Mouse (Mus musculus) liver, adult 2 months (tissue): ENCODE data around the gene Hoxc4. TPM values are rescaled to one million over a fixed set of nuclear protein-coding genes. Genes with fewer than 3 reads are reported as not detected.

Experiments used
- DNase-seq: peaks from one replicate; pipeline ENCODE4 v3.0.0-alpha.2; 2011; ENCODE audit warnings: low read depth, low spot score; ENCODE audit errors: extremely low read depth
- H3K27ac ChIP-seq: fragments of 200-500 bp; replicated peaks from 2 replicates; pipeline ENCODE4 v1.5.1; 2012; ENCODE audit warnings: low read depth, mild to moderate bottlenecking, control low read depth, inconsistent platforms, low read length; ENCODE audit not compliant: insufficient read depth
- H3K27me3 ChIP-seq: fragments of 200-500 bp; 2 replicates; pipeline ENCODE4 v1.6.1; 2012; ENCODE audit warnings: mild to moderate bottlenecking, moderate library complexity, low read length, inconsistent platforms; ENCODE audit not compliant: control insufficient read depth, insufficient read depth
- H3K36me3 ChIP-seq: fragments of 200-500 bp; 2 replicates; pipeline ENCODE4 v1.6.1; 2012; ENCODE audit warnings: low read length, inconsistent platforms; ENCODE audit not compliant: control insufficient read depth, insufficient read depth
- H3K4me1 ChIP-seq: fragments of 200-500 bp; 2 replicates; pipeline ENCODE4 v1.6.1; 2011; ENCODE audit warnings: low read length; ENCODE audit not compliant: control insufficient read depth, insufficient read depth
- H3K4me3 ChIP-seq: fragments of 200-500 bp; 2 replicates; pipeline ENCODE4 v1.5.1; 2011; ENCODE audit warnings: low read depth, mild to moderate bottlenecking, control low read depth, low read length, moderate library complexity; ENCODE audit not compliant: insufficient read depth
- H3K79me2 ChIP-seq: fragments of 200-500 bp; 2 replicates; pipeline ENCODE4 v1.6.1; 2012; ENCODE audit warnings: inconsistent platforms, mild to moderate bottlenecking, low read length, moderate library complexity; ENCODE audit not compliant: control insufficient read depth, insufficient read depth
- H3K9ac ChIP-seq: fragments of 200-500 bp; 2 replicates; pipeline ENCODE4 v1.6.1; 2012; ENCODE audit warnings: low read depth, mild to moderate bottlenecking, control low read depth, inconsistent platforms, low read length
- CTCF ChIP-seq: fragments of 200-500 bp; IDR thresholded peaks from 2 replicates; pipeline ENCODE4 v1.5.1; 2011; ENCODE audit warnings: low read depth, low read length, control low read depth
- POLR2A ChIP-seq: fragments of 200-500 bp; IDR thresholded peaks from 2 replicates; pipeline ENCODE4 v1.6.1; 2011; ENCODE audit warnings: low read length, control low read depth; ENCODE audit not compliant: insufficient read depth; ENCODE audit errors: extremely low read depth
- WGBS: fragments of 180-500 bp; shearing (Covaris S2); methylation state at CpG from one replicate; pipeline ENCODE4 v1.1.7; 2018; 5-methylcytosine and 5-hydroxymethylcytosine counted together
- polyA plus RNA-seq: library from polyadenylated mRNA; depleted of rRNA; stranded (reverse); fragments of >200 nt; gene quantifications from 2 replicates; pipeline ENCODE4 v1.2.3, GENCODE M21; 2012
- total RNA-seq: library from RNA; depleted of rRNA; stranded (reverse); fragments of >200 nt; gene quantifications from 2 replicates; pipeline ENCODE4 v1.2.3, GENCODE M21; 2014

The Hoxc4 gene
- total and polyA plus RNA-seq, 2 experiments: not detected

DNA sequence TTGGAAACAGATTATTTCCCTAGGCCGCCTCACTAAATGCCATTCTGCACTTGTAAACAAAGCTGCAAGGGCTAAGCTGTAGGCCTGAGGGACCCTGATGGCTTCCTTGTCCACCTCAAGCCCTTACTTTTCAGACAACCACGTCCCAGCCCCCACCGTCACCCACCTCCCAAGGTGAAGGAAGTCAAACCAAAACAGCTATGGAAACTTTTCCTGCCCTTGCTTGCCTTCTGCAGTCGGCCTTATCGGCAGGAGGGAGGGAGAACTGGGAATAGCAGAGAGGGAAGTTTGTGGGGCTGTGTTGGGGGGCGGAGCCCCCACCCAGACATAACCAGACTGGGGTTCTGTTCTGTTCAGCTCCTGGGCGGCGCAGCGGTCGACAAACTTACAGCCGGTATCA is 26.5 kb upstream of the Hoxc4 start:
- no peak overlapping the region for H3K9ac ChIP-seq
- WGBS: 6% methylated on average over 11 of the region's 11 CpGs
- no peak for DNase-seq
- TF ChIP-seq CTCF: no peak
- TF ChIP-seq POLR2A: no peak
- no peak overlapping the region for H3K4me3 ChIP-seq
- H3K27ac ChIP-seq: no peak overlapping the region
- H3K27me3 ChIP-seq: peaks cover 25% of the 10 kb centered on the region
- no peaks in the 10 kb centered on the region for H3K79me2 ChIP-seq
- no peaks in the 10 kb centered on the region for H3K36me3 ChIP-seq
- no peaks in the 10 kb centered on the region for H3K4me1 ChIP-seq

DNA sequence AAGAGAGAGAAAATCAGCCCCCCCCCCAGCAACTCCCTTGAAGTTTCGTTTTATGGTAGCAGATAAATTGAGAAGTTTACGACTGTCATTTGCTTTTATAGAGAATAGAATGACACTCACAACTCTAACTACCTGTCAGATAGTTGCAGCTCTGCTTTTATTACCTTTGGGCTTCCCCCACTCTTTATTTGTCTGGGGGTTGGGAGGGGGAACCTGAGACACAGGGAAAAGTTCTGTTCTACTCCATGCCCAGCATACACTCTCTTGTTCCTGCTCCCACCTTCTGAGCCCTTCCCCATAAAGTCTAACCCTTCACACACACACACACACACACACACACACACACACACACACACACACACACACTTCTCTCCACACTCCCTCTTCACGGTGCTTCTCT is 25.9 kb upstream of the Hoxc4 start:
- Histone ChIP-seq H3K36me3 (no peaks in the 10 kb centered on the region), H3K4me3 (no peak overlapping the region), H3K27ac (no peak overlapping the region), H3K27me3 (peaks cover 30% of the 10 kb centered on the region), H3K79me2 (no peaks in the 10 kb centered on the region), H3K9ac (no peak overlapping the region), H3K4me1 (no peaks in the 10 kb centered on the region)
- 4% methylated on average over 3 of the region's 3 CpGs for WGBS
- DNase-seq: no peak
- no peak for TF ChIP-seq POLR2A
- TF ChIP-seq CTCF: no peak

DNA sequence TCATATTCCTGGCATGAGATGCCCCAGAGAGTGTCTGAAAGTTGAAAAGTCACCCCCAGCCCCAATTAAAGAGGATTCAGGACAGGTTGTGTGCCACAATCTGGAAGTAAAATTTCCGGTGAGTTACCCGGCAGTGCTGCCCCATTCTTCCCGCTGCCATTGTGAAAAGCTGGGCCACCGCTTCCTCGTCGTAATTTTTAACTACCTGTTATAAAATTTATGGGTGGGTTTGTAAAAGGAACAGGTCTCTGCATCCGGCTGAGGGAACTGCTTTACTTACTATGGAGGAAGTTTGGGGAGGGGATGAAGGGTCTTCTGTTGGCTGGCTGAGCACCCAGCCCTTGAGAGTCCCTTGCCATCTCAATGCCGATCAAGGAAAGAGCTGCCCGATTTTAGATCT is 22.2 kb upstream of the Hoxc4 start:
- no peaks in the 10 kb centered on the region for H3K36me3 ChIP-seq
- H3K27ac ChIP-seq: no peak overlapping the region
- H3K27me3 ChIP-seq: peaks cover 35% of the 10 kb centered on the region
- 6% methylated on average over 9 of the region's 9 CpGs for WGBS
- no peak for DNase-seq
- H3K9ac ChIP-seq: no peak overlapping the region
- H3K4me1 ChIP-seq: no peaks in the 10 kb centered on the region
- H3K79me2 ChIP-seq: no peaks in the 10 kb centered on the region
- H3K4me3 ChIP-seq: no peak overlapping the region
- no peak for TF ChIP-seq CTCF
- no peak for TF ChIP-seq POLR2A

DNA sequence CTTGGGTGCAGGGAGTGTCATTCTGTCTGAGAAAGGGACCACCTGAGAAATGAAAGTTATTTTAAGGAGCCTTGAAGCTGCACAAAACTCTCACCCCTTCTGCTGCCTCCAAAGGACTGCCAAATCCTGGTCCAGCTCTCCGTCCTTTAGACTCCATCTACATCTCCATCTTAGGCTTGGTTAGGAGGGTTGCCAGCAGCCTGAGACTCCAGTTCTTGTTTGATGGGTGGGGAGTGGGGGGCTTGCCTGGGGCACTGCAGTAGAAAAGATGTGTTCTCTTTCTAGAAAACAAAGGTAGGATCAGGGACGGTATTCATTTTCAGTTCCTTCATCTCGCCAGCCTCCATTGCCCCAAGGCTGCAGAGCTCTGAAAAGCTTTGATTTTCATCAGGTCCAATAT is 21.3 kb upstream of the Hoxc4 start:
- no peak overlapping the region for H3K4me3 ChIP-seq
- no peaks in the 10 kb centered on the region for H3K4me1 ChIP-seq
- no peaks in the 10 kb centered on the region for H3K36me3 ChIP-seq
- H3K9ac ChIP-seq: no peak overlapping the region
- H3K27ac ChIP-seq: no peak overlapping the region
- H3K27me3 ChIP-seq: peaks cover 29% of the 10 kb centered on the region
- no peak for DNase-seq
- no peak for TF ChIP-seq POLR2A
- TF ChIP-seq CTCF: no peak
- H3K79me2 ChIP-seq: no peaks in the 10 kb centered on the region
- 11% methylated on average over 3 of the region's 3 CpGs for WGBS

DNA sequence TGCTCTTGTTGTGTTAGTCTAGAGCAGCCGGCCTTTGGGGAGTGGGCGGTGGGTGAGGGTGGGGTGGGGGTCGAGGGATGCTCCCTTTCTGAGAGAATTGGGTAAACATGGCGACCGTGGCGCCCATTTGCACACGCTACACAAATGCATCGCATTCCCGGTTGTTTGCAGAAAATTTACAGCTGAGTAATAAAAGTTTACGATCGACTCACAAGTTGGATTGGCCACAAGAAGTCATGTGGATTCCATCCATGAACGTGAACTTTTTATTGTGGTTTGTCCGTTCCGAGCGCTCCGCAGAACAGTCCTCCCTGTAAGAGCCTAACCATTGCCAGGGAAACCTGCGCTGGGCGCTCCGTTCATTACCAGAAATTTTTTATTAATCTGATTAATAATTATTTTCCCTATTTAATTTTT is 20.8 kb upstream of the Hoxc4 start, which contains the start of gene Hoxc6:
Gene Hoxc6, plus strand, starts transcription at position 319 of the 417 bp plus-strand sequence.
- no peak within 1 kb of the TSS for H3K9ac ChIP-seq
- H3K4me3 ChIP-seq: peak within 1 kb of the TSS; percentile 17; the same call in 1 of the 2 replicates
- TF ChIP-seq CTCF (no peak), POLR2A (no peak)
- no peak within 1 kb of the TSS for H3K27ac ChIP-seq
- WGBS: 7% methylated on average over 19 of the region's 19 CpGs
- no peaks in the 10 kb centered on the region for H3K79me2 ChIP-seq
- H3K4me1 ChIP-seq: no peaks in the 10 kb centered on the region
- H3K27me3 ChIP-seq: peaks cover 27% of the 10 kb centered on the region
- no peaks in the 10 kb centered on the region for H3K36me3 ChIP-seq
- DNase-seq: no peak

DNA sequence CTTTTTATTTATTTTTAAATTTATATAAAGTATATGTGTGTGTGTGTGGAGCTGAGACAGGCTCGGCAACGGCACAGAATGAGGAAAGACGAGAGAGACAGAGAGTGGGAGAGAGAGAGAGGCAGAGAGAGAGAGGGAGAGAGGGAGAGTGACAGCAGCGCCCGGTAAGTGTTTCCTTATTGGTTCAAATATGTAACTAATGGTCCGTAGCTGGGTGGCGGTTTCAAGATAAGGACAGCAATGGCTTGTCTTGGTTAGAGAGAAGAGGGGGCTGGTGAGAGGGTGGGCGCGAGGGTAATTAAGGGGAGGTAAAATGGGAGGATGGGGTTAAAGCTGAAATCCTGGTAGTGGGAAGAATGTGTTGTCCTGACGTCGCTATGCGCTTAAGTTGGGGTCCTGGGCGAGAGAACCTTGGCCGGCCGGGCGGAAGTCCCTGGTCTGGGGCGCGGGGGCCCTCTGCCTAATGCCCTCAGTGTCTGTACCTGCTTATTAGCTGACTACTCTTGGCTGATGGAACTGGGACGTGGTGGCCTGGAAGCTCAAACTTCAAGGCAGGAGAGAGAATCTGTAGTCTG is 20.0 kb upstream of the Hoxc4 start:
- 3% methylated on average over 19 of the region's 19 CpGs for WGBS
- Histone ChIP-seq H3K36me3 (no peaks in the 10 kb centered on the region), H3K4me1 (no peaks in the 10 kb centered on the region), H3K79me2 (no peaks in the 10 kb centered on the region), H3K4me3 (peak overlapping the region; percentile 17; the same call in 1 of the 2 replicates), H3K27me3 (peaks cover 26% of the 10 kb centered on the region), H3K27ac (no peak overlapping the region), H3K9ac (no peak overlapping the region)
- TF ChIP-seq CTCF (no peak), POLR2A (no peak)
- DNase-seq: no peak
